Mouse (Mus musculus): ENCODE results near the gene Pcca.

Gene Pcca

GRCm38 (mm10) chr14:122751552-122751951 is 217.4 kb downstream of the Pcca start:
- DNase-seq, result no peak

- DNase-seq, result no peak
Measured at GRCm38 (mm10) chr14:122753278-122753677, 219.2 kb downstream of the Pcca start.

GRCm38 (mm10) chr14:122754311-122754710 is 220.2 kb downstream of the Pcca start:
- no peak for DNase-seq

- DNase-seq, result peak; percentile 8 to 28
Measured at GRCm38 (mm10) chr14:122755559-122755958, 221.4 kb downstream of the Pcca start.

- no peak for DNase-seq
Measured at GRCm38 (mm10) chr14:122756671-122757070, 222.5 kb downstream of the Pcca start.

- DNase-seq, result no peak
Measured at GRCm38 (mm10) chr14:122759890-122760289, 225.8 kb downstream of the Pcca start.

GRCm38 (mm10) chr14:122760803-122761202 is 226.7 kb downstream of the Pcca start:
- no peak for DNase-seq

- no peak for DNase-seq
Measured at GRCm38 (mm10) chr14:122762603-122763002, 228.5 kb downstream of the Pcca start.

- no peak for DNase-seq
Measured at GRCm38 (mm10) chr14:122765951-122766350, 231.8 kb downstream of the Pcca start.

- no peak for DNase-seq
Measured at GRCm38 (mm10) chr14:122766448-122766847, 232.3 kb downstream of the Pcca start.

GRCm38 (mm10) chr14:122784701-122785100 is 250.6 kb downstream of the Pcca start:
- no peak for DNase-seq

GRCm38 (mm10) chr14:122788199-122788598 is 254.1 kb downstream of the Pcca start:
- DNase-seq, result no peak

GRCm38 (mm10) chr14:122790111-122790510 is 256.0 kb downstream of the Pcca start:
- DNase-seq, result no peak

- no peak for DNase-seq
Measured at GRCm38 (mm10) chr14:122793368-122793767, 259.2 kb downstream of the Pcca start.

GRCm38 (mm10) chr14:122800296-122800695 is 266.2 kb downstream of the Pcca start:
- no peak for DNase-seq

GRCm38 (mm10) chr14:122821002-122821401 is 286.9 kb downstream of the Pcca start:
- no peak for DNase-seq

GRCm38 (mm10) chr14:122823791-122824190 is 289.7 kb downstream of the Pcca start:
- DNase-seq, result no peak

GRCm38 (mm10) chr14:122825464-122825863 is 291.3 kb downstream of the Pcca start:
- no peak for DNase-seq

- no peak for DNase-seq
Measured at GRCm38 (mm10) chr14:122830433-122830832, 296.3 kb downstream of the Pcca start.

GRCm38 (mm10) chr14:122833666-122834065 is 299.5 kb downstream of the Pcca start:
- DNase-seq, result no peak

GRCm38 (mm10) chr14:122834753-122835152 is 300.6 kb downstream of the Pcca start:
- no peak for DNase-seq

GRCm38 (mm10) chr14:122835487-122836190 is 301.5 kb downstream of the Pcca start:
- DNase-seq, result no peak

GRCm38 (mm10) chr14:122836221-122836620 is 302.1 kb downstream of the Pcca start:
- no peak for DNase-seq

GRCm38 (mm10) chr14:122837018-122837417 is 302.9 kb downstream of the Pcca start:
- DNase-seq, result no peak

GRCm38 (mm10) chr14:122852506-122853057 is 318.5 kb downstream of the Pcca start:
- no peak for DNase-seq

Measured in lung, postnatal 4 days (tissue).